In genomic region chr6:116697413-116697812, GRCm38 (mm10) we compare ENCODE assay signal across 11 mouse cellular contexts. TPM values are rescaled to one million over a fixed set of nuclear protein-coding genes. Genes with fewer than 3 reads are reported as not detected.
DNase-seq lines count a peak whose midpoint lies in the region; ATAC-seq and TF ChIP-seq lines count a peak whose summit lies in the region.
"Had no signal": no experiment of that assay in that cellular context is flagged by ENCODE, and none has a peak within 500 bp of the region (broad histone marks: within the 10 kb centered on the region; RNA-seq: fewer than 3 reads in every experiment).

No protein-coding gene starts in this region.

- no peak overlapping the region for H3K4me3 ChIP-seq in hindbrain, postnatal 0 days (ENCODE audit: low read length)
- H3K4me3 ChIP-seq in hindbrain, embryonic 12.5 days, result no peak overlapping the region
- H3K4me3 ChIP-seq in cortical plate, adult 2 months (ENCODE audit: insufficient read depth, low read length), result no peak overlapping the region
- no peak overlapping the region for H3K4me3 ChIP-seq in forebrain, embryonic 14.5 days (ENCODE audit: low read depth, low read length)
- H3K4me3 ChIP-seq: intestine, embryonic 15.5 days; limb, embryonic 13.5 days; stomach, embryonic 15.5 days had no signal

- H3K9me3 ChIP-seq in hindbrain, postnatal 0 days (ENCODE audit: low read length), result no peaks in the 10 kb centered on the region
- no peaks in the 10 kb centered on the region for H3K9me3 ChIP-seq in hindbrain, embryonic 12.5 days (replicated peaks)
- H3K9me3 ChIP-seq in forebrain, embryonic 14.5 days (replicated peaks; ENCODE audit: control insufficient read depth, low read length), result no peaks in the 10 kb centered on the region
- H3K9me3 ChIP-seq: intestine, embryonic 15.5 days; limb, embryonic 13.5 days; stomach, embryonic 15.5 days had no signal

- no peak overlapping the region for H3K4me2 ChIP-seq in hindbrain, postnatal 0 days (ENCODE audit: low read depth, low read length)
- H3K4me2 ChIP-seq in hindbrain, embryonic 12.5 days (replicated peaks), result no peak overlapping the region
- H3K4me2 ChIP-seq in forebrain, embryonic 14.5 days (ENCODE audit: low read length), result no peak overlapping the region
- H3K4me2 ChIP-seq: intestine, embryonic 15.5 days; limb, embryonic 13.5 days; stomach, embryonic 15.5 days had no signal

- no peak overlapping the region for H3K9ac ChIP-seq in hindbrain, postnatal 0 days (replicated peaks; ENCODE audit: low read length)
- no peak overlapping the region for H3K9ac ChIP-seq in hindbrain, embryonic 12.5 days
- H3K9ac ChIP-seq in forebrain, embryonic 14.5 days (ENCODE audit: low read length), result no peak overlapping the region
- H3K9ac ChIP-seq: intestine, embryonic 15.5 days; limb, embryonic 13.5 days; stomach, embryonic 15.5 days had no signal

- H3K36me3 ChIP-seq in hindbrain, postnatal 0 days (ENCODE audit: insufficient read depth, low read length), result no peaks in the 10 kb centered on the region
- no peaks in the 10 kb centered on the region for H3K36me3 ChIP-seq in hindbrain, embryonic 12.5 days
- no peaks in the 10 kb centered on the region for H3K36me3 ChIP-seq in forebrain, embryonic 14.5 days (ENCODE audit: control insufficient read depth, insufficient read depth, low read length)
- H3K36me3 ChIP-seq: intestine, embryonic 15.5 days; limb, embryonic 13.5 days; stomach, embryonic 15.5 days had no signal

- no peaks in the 10 kb centered on the region for H3K27me3 ChIP-seq in hindbrain, postnatal 0 days (ENCODE audit: insufficient read depth, low read length)
- no peaks in the 10 kb centered on the region for H3K27me3 ChIP-seq in hindbrain, embryonic 12.5 days
- no peaks in the 10 kb centered on the region for H3K27me3 ChIP-seq in forebrain, embryonic 14.5 days (replicated peaks; ENCODE audit: control insufficient read depth, insufficient read depth, low read length)
- H3K27me3 ChIP-seq: intestine, embryonic 15.5 days; limb, embryonic 13.5 days; stomach, embryonic 15.5 days had no signal

- H3K4me1 ChIP-seq in hindbrain, postnatal 0 days (ENCODE audit: insufficient read depth, low read length), result no peaks in the 10 kb centered on the region
- no peaks in the 10 kb centered on the region for H3K4me1 ChIP-seq in hindbrain, embryonic 12.5 days
- no peaks in the 10 kb centered on the region for H3K4me1 ChIP-seq in cortical plate, adult 2 months (ENCODE audit: control insufficient read depth, insufficient read depth, low read length)
- no peaks in the 10 kb centered on the region for H3K4me1 ChIP-seq in forebrain, embryonic 14.5 days (ENCODE audit: control insufficient read depth, insufficient read depth, low read length)
- H3K4me1 ChIP-seq: intestine, embryonic 15.5 days; limb, embryonic 13.5 days; stomach, embryonic 15.5 days had no signal

- peak; percentile 72; the same call in 1 of the 2 replicates for ATAC-seq in hindbrain, postnatal 0 days
- ATAC-seq in hindbrain, embryonic 12.5 days (ENCODE audit: low FRiP score), result no peak
- no peak for ATAC-seq in forebrain, embryonic 14.5 days
- ATAC-seq: intestine, embryonic 15.5 days had no signal

- no peak for TF ChIP-seq POLR2A in cortical plate, adult 2 months (IDR thresholded peaks at IDR 0.05; ENCODE audit: extremely low read depth, insufficient read depth, low read length)

- no peak overlapping the region for H3K27ac ChIP-seq in hindbrain, postnatal 0 days
- no peak overlapping the region for H3K27ac ChIP-seq in hindbrain, embryonic 12.5 days
- H3K27ac ChIP-seq in cortical plate, adult 2 months (ENCODE audit: insufficient read depth, low read length), result no peak overlapping the region
- H3K27ac ChIP-seq in forebrain, embryonic 14.5 days (ENCODE audit: low read depth, low read length), result no peak overlapping the region
- H3K27ac ChIP-seq: intestine, embryonic 15.5 days; limb, embryonic 13.5 days; stomach, embryonic 15.5 days had no signal

- peak; percentile 60 for DNase-seq in hindbrain, postnatal 0 days (ENCODE audit: low spot score)
- DNase-seq in 3T3-L1 (ENCODE audit: low read depth, low spot score) (peak; percentile 17), ES-CJ7 (ENCODE audit: low read depth, low spot score) (peak; percentile 60)
- no peak for DNase-seq in right cerebral cortex, postnatal 14 days
- no peak for DNase-seq in adrenal gland, postnatal 14 days
- DNase-seq in forebrain, embryonic 14.5 days (ENCODE audit: low spot score), result no peak

- TF ChIP-seq CTCF in hindbrain, postnatal 0 days (IDR thresholded peaks at IDR 0.05; ENCODE audit: low read depth), result peak; percentile 78
- TF ChIP-seq CTCF in cortical plate, adult 2 months (IDR thresholded peaks at IDR 0.05; ENCODE audit: extremely low read depth, insufficient read depth, low read length), result peak; percentile 53

- 58% methylated on average over 2 of the region's 2 CpGs for WGBS in hindbrain, postnatal 0 days
- WGBS in hindbrain, embryonic 12.5 days, result 61% methylated on average over 2 of the region's 2 CpGs
- 54% methylated on average over 2 of the region's 2 CpGs for WGBS in forebrain, embryonic 14.5 days

RNA-seq across cellular contexts. Expression of gene Tmem72, which starts 19.3 kb away (rescaled TPM):
- total RNA-seq in hindbrain, postnatal 0 days (2014; rRNA removed), result 2.0 and 2.6 TPM in 2 replicates
- polyA plus RNA-seq in hindbrain, postnatal 0 days (2015; fragmentation: Nextera tagmentation; extraction: Ambion mirVana), result 3.8 and 4.6 TPM in 2 replicates
- polyA plus RNA-seq in hindbrain, embryonic 12.5 days (2016; fragmentation: Nextera tagmentation; extraction: Ambion mirVana), result 0.10 and 0.12 TPM in 2 replicates
- 0.08 TPM in 2 replicates for polyA plus RNA-seq in cortical plate, adult 2 months (2012; rRNA removed)
- 0.04 and 0.08 TPM in 2 replicates for total RNA-seq in adrenal gland, postnatal 14 days (2021)
- polyA plus RNA-seq in forebrain, embryonic 14.5 days (2014; fragmentation: Nextera tagmentation; extraction: Ambion mirVana), result 0.80 and 0.83 TPM in 2 replicates

RNA-seq across cellular contexts. Expression of gene Rassf4, which starts 23.7 kb away (rescaled TPM):
- 18.2 and 37.1 TPM in 2 replicates for total RNA-seq in hindbrain, postnatal 0 days (2014; rRNA removed)
- 29.4 and 32.1 TPM in 2 replicates for polyA plus RNA-seq in hindbrain, postnatal 0 days (2015; fragmentation: Nextera tagmentation; extraction: Ambion mirVana)
- 38.7 and 46.7 TPM in 2 replicates for polyA plus RNA-seq in hindbrain, embryonic 12.5 days (2016; fragmentation: Nextera tagmentation; extraction: Ambion mirVana)
- 3.5 and 3.9 TPM in 2 replicates for polyA plus RNA-seq in cortical plate, adult 2 months (2012; rRNA removed)
- total RNA-seq in adrenal gland, postnatal 14 days (2021), result 5.7 and 11.8 TPM in 2 replicates
- polyA plus RNA-seq in forebrain, embryonic 14.5 days (2014; fragmentation: Nextera tagmentation; extraction: Ambion mirVana), result 12.7 and 13.8 TPM in 2 replicates

RNA-seq across cellular contexts. Expression of gene Depp1, which starts 47.0 kb away (rescaled TPM):
- total RNA-seq in hindbrain, postnatal 0 days (2014; rRNA removed), result 6.8 and 27.5 TPM in 2 replicates
- polyA plus RNA-seq in hindbrain, postnatal 0 days (2015; fragmentation: Nextera tagmentation; extraction: Ambion mirVana), result 4.2 and 4.8 TPM in 2 replicates
- 9.5 and 9.7 TPM in 2 replicates for polyA plus RNA-seq in hindbrain, embryonic 12.5 days (2016; fragmentation: Nextera tagmentation; extraction: Ambion mirVana)
- 1.6 and 2.1 TPM in 2 replicates for polyA plus RNA-seq in cortical plate, adult 2 months (2012; rRNA removed)
- 67.4 and 88.3 TPM in 2 replicates for total RNA-seq in adrenal gland, postnatal 14 days (2021)
- polyA plus RNA-seq in forebrain, embryonic 14.5 days (2014; fragmentation: Nextera tagmentation; extraction: Ambion mirVana), result 6.6 and 7.1 TPM in 2 replicates

Comparison
In these comparisons a context has a peak if more than half of its experiments do, and no peak if none do; other contexts are left out.
1. DNase-seq: peak in hindbrain, postnatal 0 days (single experiment), 3T3-L1 (single experiment) and ES-CJ7 (single experiment); none in right cerebral cortex, postnatal 14 days (single experiment), adrenal gland, postnatal 14 days (single experiment) and forebrain, embryonic 14.5 days (single experiment).